In the genomic region with DNA sequence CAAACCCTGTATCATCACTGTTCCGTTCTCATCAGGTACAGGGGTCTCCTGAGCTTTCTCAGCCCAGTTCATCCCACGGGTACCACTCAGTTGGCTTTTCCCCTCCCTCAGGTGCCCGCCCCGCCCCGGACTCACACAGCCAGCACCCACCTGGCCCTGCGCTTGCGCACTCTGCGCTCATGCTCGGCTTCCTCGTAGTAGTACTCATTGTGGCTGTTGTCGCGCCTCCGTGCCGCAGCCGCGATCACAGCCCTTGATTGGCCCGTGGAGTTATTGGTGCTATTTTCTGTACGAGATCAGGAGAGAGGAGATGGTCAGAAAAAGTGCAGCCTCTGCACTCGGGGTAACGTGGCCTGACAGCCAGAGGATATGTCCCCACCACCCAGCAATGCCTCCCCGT, we compare ENCODE assay signal across 23 mouse cellular contexts. TPM values are rescaled to one million over a fixed set of nuclear protein-coding genes. Genes with fewer than 3 reads are reported as not detected.
DNase-seq lines count a peak whose midpoint lies in the region; ATAC-seq lines count a peak whose summit lies in the region.
"Had no signal": no experiment of that assay in that cellular context is flagged by ENCODE, and none has a peak within 500 bp of the region (broad histone marks: within the 10 kb centered on the region; RNA-seq: fewer than 3 reads in every experiment).

No protein-coding gene starts in this region.

- DNase-seq in forebrain, embryonic 11.5 days (ENCODE audit: low spot score): peak; percentile 53
- no peak for DNase-seq in forebrain, embryonic 10.5 days (ENCODE audit: extremely low spot score, low spot score)
- peak; percentile 72 for DNase-seq in heart, adult 11 months
- DNase-seq in heart, adult 8-10 months (ENCODE audit: low spot score): no peak
- DNase-seq: adrenal gland, adult 2 months; adrenal gland, adult 8-10 months; adrenal gland, postnatal 10 days; adrenal gland, postnatal 14 days; adrenal gland, postnatal 25 days; adrenal gland, postnatal 36 days; B cell, adult 2 months; cerebellum, adult 11 months; cerebellum, adult 11-12 months; cerebellum, adult 18-20 months had no signal

- peaks cover 61% of the 10 kb centered on the region for H3K36me3 ChIP-seq in forebrain, embryonic 11.5 days (ENCODE audit: control insufficient read depth, insufficient read depth, low read length)
- peaks cover 99% of the 10 kb centered on the region for H3K36me3 ChIP-seq in forebrain, embryonic 10.5 days (replicated peaks)
- H3K36me3 ChIP-seq: G1E had no signal

- no peak overlapping the region for H3K27ac ChIP-seq in forebrain, embryonic 11.5 days (ENCODE audit: low read depth, low read length)
- H3K27ac ChIP-seq in forebrain, embryonic 10.5 days: no peak overlapping the region

- no peak overlapping the region for H3K9ac ChIP-seq in forebrain, embryonic 11.5 days (ENCODE audit: low read length)

- H3K27me3 ChIP-seq in forebrain, embryonic 11.5 days (ENCODE audit: control insufficient read depth, insufficient read depth, low read length): no peaks in the 10 kb centered on the region
- no peaks in the 10 kb centered on the region for H3K27me3 ChIP-seq in forebrain, embryonic 10.5 days (ENCODE audit: poor library complexity, severe bottlenecking)
- H3K27me3 ChIP-seq: CH12.LX, Patski had no signal

- WGBS in forebrain, embryonic 11.5 days: 98% methylated on average over 21 of the region's 21 CpGs
- 96% methylated on average over 21 of the region's 21 CpGs for WGBS in forebrain, embryonic 10.5 days

- H3K4me3 ChIP-seq in forebrain, embryonic 11.5 days (ENCODE audit: low read depth, low read length): no peak overlapping the region
- H3K4me3 ChIP-seq in forebrain, embryonic 10.5 days: no peak overlapping the region

- no peak for ATAC-seq in forebrain, embryonic 11.5 days (replicated peaks; ENCODE audit: low FRiP score)
- ATAC-seq: activated CD4-positive, CD25-positive, alpha-beta regulatory T cell, adult 4 months; CD4-positive, CD25-positive, alpha-beta regulatory T cell, adult 4 months; Patski had no signal

- no peak overlapping the region for H3K4me2 ChIP-seq in forebrain, embryonic 11.5 days (ENCODE audit: low read depth, low read length, severe bottlenecking)

- no peaks in the 10 kb centered on the region for H3K9me3 ChIP-seq in forebrain, embryonic 11.5 days (ENCODE audit: control insufficient read depth, low read length)
- H3K9me3 ChIP-seq in forebrain, embryonic 10.5 days: no peaks in the 10 kb centered on the region

- peaks cover 4% of the 10 kb centered on the region; the same call in 1 of the 2 replicates for H3K4me1 ChIP-seq in forebrain, embryonic 11.5 days (replicated peaks; ENCODE audit: control insufficient read depth, insufficient read depth, low read length)
- peaks cover 7% of the 10 kb centered on the region for H3K4me1 ChIP-seq in forebrain, embryonic 10.5 days

RNA-seq across cellular contexts. Expression of a gene that starts 20.5 kb away (rescaled TPM):
- 47.0 and 49.3 TPM in 2 replicates for polyA plus RNA-seq in forebrain, embryonic 11.5 days (2014; fragmentation: Nextera tagmentation; extraction: Ambion mirVana)
- polyA plus RNA-seq in forebrain, embryonic 10.5 days (2016; fragmentation: Nextera tagmentation; extraction: Ambion mirVana): 40.6 and 41.7 TPM in 2 replicates
- total RNA-seq in heart, adult 8-10 months (2022): 1 to 10 TPM in 2 of 4 experiments, under 1 TPM in 2; 0.86 to 1.7 (median 1.1) TPM
- polyA plus RNA-seq: G1E had no signal

RNA-seq across cellular contexts. Expression of a gene that starts 49.6 kb away (rescaled TPM):
- polyA plus RNA-seq in forebrain, embryonic 11.5 days (2014; fragmentation: Nextera tagmentation; extraction: Ambion mirVana): 6.0 and 7.6 TPM in 2 replicates
- polyA plus RNA-seq in forebrain, embryonic 10.5 days (2016; fragmentation: Nextera tagmentation; extraction: Ambion mirVana): 1.6 and 2.7 TPM in 2 replicates
- total RNA-seq in heart, adult 8-10 months (2022): not detected
- total RNA-seq: adrenal gland, adult 18-20 months; adrenal gland, adult 2 months; adrenal gland, adult 8-10 months; adrenal gland, postnatal 14 days; adrenal gland, postnatal 25 days; adrenal gland, postnatal 36 days; CH12.LX; ES-E14; G1E; MEL had no signal
- polyA plus RNA-seq: activated CD4-positive, CD25-positive, alpha-beta regulatory T cell, adult 4 months; adrenal gland, adult 2 months; C2C12; CD4-positive, CD25-positive, alpha-beta regulatory T cell, adult 4 months; Patski had no signal

Comparison
In these comparisons a context has a peak if more than half of its experiments do, and no peak if none do; other contexts are left out.
1. DNase-seq: peak in forebrain, embryonic 11.5 days (single experiment) and heart, adult 11 months (single experiment); none in forebrain, embryonic 10.5 days (single experiment) and heart, adult 8-10 months (single experiment).